Mouse (Mus musculus) liver, embryonic 15.5 days (tissue): Measurements from ENCODE around the gene Sprr4. TPM values are rescaled to one million over a fixed set of nuclear protein-coding genes. Genes with fewer than 3 reads are reported as not detected.
"Not testable (repeated sequence)": the region's sequence is repeated elsewhere in the genome, so short reads cannot be mapped to it uniquely, and the experiment has no call there.

ENCODE experiments used
- ATAC-seq: fragments of 200-750 bp; cut with Nextera tagmentation; 2 replicates; pipeline ENCODE4 v1.8.0; 2017; ENCODE audit warnings: moderate number of reproducible peaks, mild to moderate bottlenecking, moderate library complexity; ENCODE audit not compliant: insufficient read depth
- H3K27ac ChIP-seq: fragments of 300-500 bp; sonication (generic); replicated peaks from 2 replicates; pipeline ENCODE4 v1.5.1; 2015; ENCODE audit warnings: mild to moderate bottlenecking, inconsistent platforms
- H3K27me3 ChIP-seq: fragments of 300-500 bp; sonication (generic); 2 replicates; pipeline ENCODE4 v1.6.1; 2015; ENCODE audit warnings: mild to moderate bottlenecking, inconsistent platforms
- H3K36me3 ChIP-seq: fragments of 300-500 bp; sonication (generic); replicated peaks from 2 replicates; pipeline ENCODE4 v1.6.1; 2015; ENCODE audit warnings: moderate library complexity, mild to moderate bottlenecking, inconsistent platforms
- H3K4me1 ChIP-seq: fragments of 300-500 bp; sonication (generic); replicated peaks from 2 replicates; pipeline ENCODE4 v1.6.1; 2015; ENCODE audit warnings: inconsistent platforms
- H3K4me2 ChIP-seq: fragments of 300-500 bp; sonication (generic); 2 replicates; pipeline ENCODE4 v1.6.1; 2015; ENCODE audit warnings: moderate library complexity, mild to moderate bottlenecking, inconsistent platforms
- H3K4me3 ChIP-seq: fragments of 300-500 bp; sonication (generic); replicated peaks from 2 replicates; pipeline ENCODE4 v1.5.1; 2015; ENCODE audit warnings: mild to moderate bottlenecking, inconsistent platforms
- H3K9ac ChIP-seq: fragments of 300-500 bp; sonication (generic); 2 replicates; pipeline ENCODE4 v1.6.1; 2015; ENCODE audit warnings: moderate library complexity, mild to moderate bottlenecking, inconsistent platforms
- H3K9me3 ChIP-seq: fragments of 300-500 bp; sonication (generic); replicated peaks from 2 replicates; pipeline ENCODE4 v1.6.1; 2016; ENCODE audit warnings: inconsistent platforms
- WGBS: fragments of 180-500 bp; shearing (Covaris S2); methylation state at CpG from one replicate; pipeline ENCODE4 v1.1.7; 2015; ENCODE audit warnings: mixed read lengths; ENCODE audit not compliant: insufficient replicate concordance; 5-methylcytosine and 5-hydroxymethylcytosine counted together
- polyA plus RNA-seq: library from polyadenylated mRNA; unstranded; fragments of >200 nt; fragmentation: Nextera tagmentation; extraction: Ambion mirVana; gene quantifications from 2 replicates; pipeline ENCODE4 v1.2.1, GENCODE M21; 2015

The Sprr4 gene
- polyA plus RNA-seq = not detected in 2 replicates

DNA sequence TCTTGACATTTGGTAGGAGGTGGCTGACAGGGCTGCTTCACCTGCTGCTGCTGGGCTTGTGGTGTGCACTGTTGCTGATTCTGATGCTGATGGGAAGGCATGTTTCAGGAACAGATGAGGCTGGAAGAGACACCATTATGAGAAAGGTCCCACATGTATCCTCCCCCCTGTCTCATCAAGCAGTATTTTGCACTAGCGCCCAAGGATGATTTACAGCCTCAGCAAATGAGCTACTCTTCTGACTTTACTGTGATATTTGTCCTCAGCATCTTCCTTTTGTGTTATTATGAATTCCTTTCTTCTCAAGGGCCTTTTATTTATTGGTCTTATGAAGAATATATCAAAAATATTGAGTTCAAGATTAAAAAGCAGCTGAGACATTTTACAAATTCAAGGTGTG lies at the start of gene Sprr4:
Gene Sprr4, minus strand, starts transcription at position 101 of the 400 bp plus-strand sequence.
- Histone ChIP-seq H3K27me3 (no peaks in the 10 kb centered on the region), H3K4me3 (no peak within 1 kb of the TSS), H3K27ac (no peak within 1 kb of the TSS), H3K36me3 (no peaks in the 10 kb centered on the region), H3K4me1 (no peaks in the 10 kb centered on the region), H3K4me2 (no peak within 1 kb of the TSS), H3K9ac (no peak within 1 kb of the TSS), H3K9me3 (no peaks in the 10 kb centered on the region)
- no peak for ATAC-seq
- WGBS = 70% methylated on average over 1 of the region's 1 CpGs

DNA sequence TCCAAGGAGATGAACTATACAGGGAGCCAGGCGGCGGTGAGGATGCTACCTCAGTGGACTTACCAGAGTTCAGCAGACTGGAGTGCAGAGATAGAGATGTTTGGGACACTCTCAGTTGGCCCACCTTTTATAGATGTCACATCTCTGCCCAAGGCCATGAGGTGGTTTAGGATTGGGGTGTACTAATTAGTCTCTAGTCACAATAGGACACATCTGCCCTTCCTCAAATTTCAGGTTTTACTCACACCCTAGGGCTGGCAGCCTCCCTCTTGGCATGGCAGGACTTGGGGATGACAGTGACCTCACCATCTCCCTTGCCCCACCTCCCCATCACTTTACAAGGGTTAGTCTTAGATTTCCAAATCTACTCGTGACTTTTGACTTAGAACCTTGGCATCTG lies 34.1 kb upstream of the Sprr4 start, which contains the start of gene 2310046K23Rik:
Gene 2310046K23Rik, minus strand, starts transcription at position 101 of the 400 bp plus-strand sequence.
- Histone ChIP-seq H3K9ac (no peak within 1 kb of the TSS), H3K36me3 (no peaks in the 10 kb centered on the region), H3K4me1 (no peaks in the 10 kb centered on the region), H3K27me3 (no peaks in the 10 kb centered on the region), H3K27ac (no peak within 1 kb of the TSS), H3K4me3 (no peak within 1 kb of the TSS), H3K9me3 (no peaks in the 10 kb centered on the region), H3K4me2 (no peak within 1 kb of the TSS)
- WGBS = 70% methylated on average over 3 of the region's 3 CpGs
- no peak for ATAC-seq

DNA sequence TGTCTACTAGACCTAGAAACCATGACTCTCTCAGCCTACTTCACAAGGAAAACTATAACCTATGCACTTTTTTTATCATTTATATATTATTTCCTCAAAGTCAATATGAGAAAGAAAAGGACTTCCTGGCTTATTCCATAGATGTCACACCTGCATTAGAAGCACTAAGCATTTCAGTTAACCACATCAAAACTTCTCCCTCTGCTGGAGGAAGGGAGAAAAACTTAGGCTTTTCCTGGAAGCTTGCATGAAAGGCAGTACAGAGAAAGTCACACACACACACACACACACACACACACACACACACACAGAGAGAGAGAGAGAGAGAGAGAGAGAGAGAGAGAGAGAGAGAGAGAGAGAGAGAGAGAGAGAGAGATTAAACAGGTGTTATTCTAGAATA lies 12.0 kb upstream of the Sprr4 start:
- Histone ChIP-seq H3K27me3 (no peaks in the 10 kb centered on the region), H3K27ac (no peak overlapping the region), H3K4me1 (no peaks in the 10 kb centered on the region), H3K9ac (no peak overlapping the region), H3K36me3 (no peaks in the 10 kb centered on the region), H3K4me3 (no peak overlapping the region), H3K4me2 (no peak overlapping the region), H3K9me3 (no peaks in the 10 kb centered on the region)
- ATAC-seq = no peak

DNA sequence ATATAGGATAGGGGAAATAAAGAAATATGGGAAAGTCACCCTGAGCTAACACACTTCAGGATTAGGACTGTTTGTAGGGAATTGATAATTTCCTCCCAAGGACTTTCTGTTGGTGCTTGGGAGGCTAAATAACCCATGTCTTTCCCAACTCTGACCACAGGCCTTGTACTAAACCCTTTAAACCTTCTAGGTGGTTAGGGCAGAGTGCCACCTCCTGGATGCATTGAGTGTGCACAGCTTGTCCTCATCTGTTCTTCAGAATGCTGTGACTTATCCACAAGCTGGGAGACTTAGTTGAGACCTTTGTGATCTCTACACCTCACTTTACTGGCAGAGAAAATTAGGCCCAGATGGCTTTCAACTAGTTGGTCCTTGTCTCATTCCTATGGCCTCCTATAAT lies 10.5 kb upstream of the Sprr4 start:
- no peaks in the 10 kb centered on the region for H3K36me3 ChIP-seq
- no peaks in the 10 kb centered on the region for H3K4me1 ChIP-seq
- H3K9ac ChIP-seq = no peak overlapping the region
- no peaks in the 10 kb centered on the region for H3K27me3 ChIP-seq
- H3K9me3 ChIP-seq = no peaks in the 10 kb centered on the region
- ATAC-seq = no peak
- H3K4me2 ChIP-seq = no peak overlapping the region
- H3K27ac ChIP-seq = no peak overlapping the region
- no peak overlapping the region for H3K4me3 ChIP-seq

DNA sequence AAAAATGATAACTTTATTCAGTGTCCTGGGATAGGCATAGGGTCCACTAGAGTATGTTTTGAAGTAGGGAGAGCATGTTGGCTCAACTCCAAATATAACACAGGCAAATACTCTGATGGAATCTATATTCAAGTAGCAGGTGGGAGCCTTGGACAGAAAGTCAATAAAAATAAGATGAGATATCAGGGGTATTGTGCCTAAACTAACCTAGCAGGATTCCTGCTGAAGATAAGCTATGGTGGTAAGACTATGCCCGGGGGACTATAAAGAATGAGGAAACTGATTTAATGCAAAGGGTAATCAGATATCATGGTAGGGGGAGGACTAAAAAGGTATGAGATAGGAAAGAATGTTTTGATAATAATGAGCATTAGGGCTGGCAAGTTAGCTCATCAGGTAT lies 7.9 kb upstream of the Sprr4 start:
- no peak overlapping the region for H3K4me2 ChIP-seq
- 65% methylated on average over 1 of the region's 1 CpGs for WGBS
- no peaks in the 10 kb centered on the region for H3K9me3 ChIP-seq
- no peaks in the 10 kb centered on the region for H3K36me3 ChIP-seq
- H3K9ac ChIP-seq = no peak overlapping the region
- no peak overlapping the region for H3K4me3 ChIP-seq
- ATAC-seq = no peak
- H3K27me3 ChIP-seq = no peaks in the 10 kb centered on the region
- H3K27ac ChIP-seq = no peak overlapping the region
- no peaks in the 10 kb centered on the region for H3K4me1 ChIP-seq

DNA sequence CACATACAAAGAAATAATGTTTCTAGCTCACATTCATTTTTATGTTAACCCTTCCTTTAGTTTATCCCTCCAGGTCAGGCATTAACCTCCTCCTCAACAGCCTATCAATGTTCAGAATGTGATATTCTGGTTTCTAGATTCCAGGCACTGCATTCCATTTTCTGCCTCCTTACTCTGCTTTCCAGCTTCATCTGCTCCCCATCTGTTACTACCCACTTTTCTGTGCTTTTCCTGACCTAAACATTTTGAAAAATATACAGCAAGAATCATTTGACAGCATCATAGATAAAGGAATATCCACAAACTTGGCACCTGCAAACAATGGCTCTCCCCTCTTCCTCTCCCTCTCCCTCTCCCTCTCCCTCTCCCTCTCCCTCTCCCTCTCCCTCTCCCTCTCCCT lies 3.2 kb upstream of the Sprr4 start:
- H3K9ac ChIP-seq = no peak overlapping the region
- H3K36me3 ChIP-seq = no peaks in the 10 kb centered on the region
- H3K4me3 ChIP-seq = no peak overlapping the region
- H3K9me3 ChIP-seq = no peaks in the 10 kb centered on the region
- no peak for ATAC-seq
- no peaks in the 10 kb centered on the region for H3K4me1 ChIP-seq
- no peak overlapping the region for H3K4me2 ChIP-seq
- H3K27me3 ChIP-seq = no peaks in the 10 kb centered on the region
- H3K27ac ChIP-seq = no peak overlapping the region

DNA sequence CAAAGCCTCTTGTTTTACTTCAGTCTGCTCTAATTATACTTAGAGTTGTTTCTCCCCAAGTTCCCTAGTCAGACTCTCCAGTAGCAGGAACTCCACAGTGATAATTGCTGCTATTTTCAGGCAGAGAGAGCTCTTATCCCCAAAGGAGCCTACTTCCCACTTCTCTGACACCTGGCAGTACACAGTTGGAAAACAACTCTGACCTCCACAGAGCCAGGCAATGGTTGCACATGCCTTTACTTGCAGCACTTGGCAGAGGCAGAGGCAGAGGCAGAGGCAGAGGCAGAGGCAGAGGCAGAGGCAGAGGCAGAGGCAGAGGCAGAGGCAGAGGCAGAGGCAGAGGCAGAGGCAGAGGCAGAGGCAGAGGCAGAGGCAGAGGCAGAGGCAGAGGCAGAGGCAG lies 10.0 kb downstream of the Sprr4 start:
- H3K4me3 ChIP-seq, H3K4me1 ChIP-seq, H3K27ac ChIP-seq, H3K36me3 ChIP-seq, H3K9ac ChIP-seq, H3K4me2 ChIP-seq, ATAC-seq, H3K27me3 ChIP-seq, H3K9me3 ChIP-seq: not testable (repeated sequence)

DNA sequence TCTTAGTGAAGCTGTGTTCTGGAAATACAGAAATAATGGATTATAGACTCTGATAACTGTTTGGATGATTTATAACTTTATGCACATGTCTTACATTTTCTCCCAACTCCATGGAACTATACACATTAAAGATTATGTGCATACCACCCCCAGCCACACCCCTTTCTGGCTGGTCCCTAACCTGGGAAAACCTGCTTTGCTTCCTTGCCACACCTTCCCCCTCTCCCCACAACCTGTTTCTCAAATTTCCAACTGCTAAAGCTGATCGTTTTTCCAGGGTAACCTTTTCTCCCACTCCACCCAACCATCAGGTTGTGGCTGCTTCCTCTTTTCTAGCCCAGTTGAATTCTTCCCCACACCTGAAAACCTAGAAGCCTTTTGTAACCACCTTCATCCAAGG lies 14.0 kb downstream of the Sprr4 start:
- no peaks in the 10 kb centered on the region for H3K9me3 ChIP-seq
- no peaks in the 10 kb centered on the region for H3K27me3 ChIP-seq
- no peaks in the 10 kb centered on the region for H3K4me1 ChIP-seq
- WGBS = 10% methylated on average over 1 of the region's 1 CpGs
- H3K9ac ChIP-seq = no peak overlapping the region
- ATAC-seq = no peak
- no peaks in the 10 kb centered on the region for H3K36me3 ChIP-seq
- no peak overlapping the region for H3K4me3 ChIP-seq
- H3K4me2 ChIP-seq = no peak overlapping the region
- no peak overlapping the region for H3K27ac ChIP-seq

DNA sequence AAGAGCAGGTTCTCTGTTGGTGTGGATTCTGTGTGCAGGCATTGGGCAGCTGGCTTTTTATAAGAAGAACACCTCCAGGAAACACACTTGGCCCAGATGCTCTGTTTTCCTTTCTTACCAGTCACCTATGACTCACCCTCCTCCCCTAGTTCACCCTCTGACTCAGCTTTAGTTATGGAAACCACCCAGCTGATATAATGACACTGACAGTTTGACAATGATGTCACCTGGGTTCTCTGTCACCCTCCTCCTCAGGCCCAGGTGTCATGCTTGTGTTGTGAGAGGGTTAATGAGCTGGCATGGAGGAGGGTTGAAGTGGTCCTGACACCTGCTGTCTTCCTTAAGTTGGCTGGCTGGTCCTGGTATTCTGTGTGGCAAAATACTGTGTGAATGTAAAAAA lies 14.4 kb downstream of the Sprr4 start, which contains the start of gene Sprr1a:
Gene Sprr1a, minus strand, starts transcription at position 33 of the 400 bp plus-strand sequence.
- no peak for ATAC-seq

DNA sequence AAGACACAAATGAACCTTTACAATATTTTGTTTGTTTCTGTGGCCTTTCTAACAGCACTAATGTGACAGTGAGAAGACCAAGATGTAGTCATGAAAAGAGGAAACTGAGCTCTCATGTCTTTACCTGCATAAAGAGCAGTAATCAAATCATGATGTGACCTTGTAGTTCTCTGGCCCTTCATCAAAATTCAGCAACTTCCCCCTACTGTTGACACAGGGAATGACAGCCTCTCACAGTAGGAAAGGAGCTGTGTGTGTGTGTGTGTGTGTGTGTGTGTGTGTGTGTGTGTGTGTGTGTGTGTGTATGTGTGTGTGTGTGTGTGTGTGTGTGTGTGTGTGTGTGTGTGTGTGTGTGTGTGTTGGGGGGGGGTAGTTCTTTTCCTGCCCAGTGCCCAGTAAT lies 19.0 kb downstream of the Sprr4 start:
- H3K27ac ChIP-seq, H3K4me1 ChIP-seq, H3K9me3 ChIP-seq, H3K4me3 ChIP-seq, H3K9ac ChIP-seq, H3K27me3 ChIP-seq, ATAC-seq, H3K4me2 ChIP-seq, H3K36me3 ChIP-seq: not testable (repeated sequence)

More for the DNA sequence above, 14.4 kb downstream of the Sprr4 start, which contains the start of gene Sprr1a:
- no peak within 1 kb of the TSS for H3K9ac ChIP-seq
- H3K4me2 ChIP-seq = no peak within 1 kb of the TSS
- H3K4me3 ChIP-seq = no peak within 1 kb of the TSS
- no peaks in the 10 kb centered on the region for H3K4me1 ChIP-seq
- H3K27ac ChIP-seq = no peak within 1 kb of the TSS
- no peaks in the 10 kb centered on the region for H3K9me3 ChIP-seq
- H3K27me3 ChIP-seq = no peaks in the 10 kb centered on the region
- H3K36me3 ChIP-seq = no peaks in the 10 kb centered on the region

DNA sequence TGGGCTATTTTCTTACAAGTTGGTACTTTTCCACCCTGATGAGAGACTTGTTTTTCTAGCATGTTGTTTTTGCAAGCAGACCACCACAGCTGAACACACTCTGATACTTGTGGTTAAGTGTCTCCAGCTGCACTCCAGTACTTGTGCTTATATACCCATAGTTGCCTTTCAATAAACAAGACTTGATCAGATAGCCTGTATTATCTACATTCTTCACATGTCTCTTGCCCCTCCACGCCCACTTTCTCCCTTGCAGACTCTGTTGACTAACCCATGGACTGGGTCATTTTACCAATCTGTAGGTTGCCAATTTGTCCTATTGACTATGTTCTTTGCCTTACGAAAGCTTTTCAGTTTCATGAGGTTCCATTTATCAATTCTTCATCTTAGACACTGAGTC lies 30.2 kb downstream of the Sprr4 start:
- H3K9ac ChIP-seq = no peak overlapping the region
- ATAC-seq = no peak
- H3K4me1 ChIP-seq = no peaks in the 10 kb centered on the region
- no peaks in the 10 kb centered on the region for H3K36me3 ChIP-seq
- H3K9me3 ChIP-seq = no peaks in the 10 kb centered on the region
- no peak overlapping the region for H3K27ac ChIP-seq
- no peak overlapping the region for H3K4me3 ChIP-seq
- H3K27me3 ChIP-seq = no peaks in the 10 kb centered on the region
- no peak overlapping the region for H3K4me2 ChIP-seq
- WGBS = 49% methylated on average over 2 of the region's 2 CpGs

DNA sequence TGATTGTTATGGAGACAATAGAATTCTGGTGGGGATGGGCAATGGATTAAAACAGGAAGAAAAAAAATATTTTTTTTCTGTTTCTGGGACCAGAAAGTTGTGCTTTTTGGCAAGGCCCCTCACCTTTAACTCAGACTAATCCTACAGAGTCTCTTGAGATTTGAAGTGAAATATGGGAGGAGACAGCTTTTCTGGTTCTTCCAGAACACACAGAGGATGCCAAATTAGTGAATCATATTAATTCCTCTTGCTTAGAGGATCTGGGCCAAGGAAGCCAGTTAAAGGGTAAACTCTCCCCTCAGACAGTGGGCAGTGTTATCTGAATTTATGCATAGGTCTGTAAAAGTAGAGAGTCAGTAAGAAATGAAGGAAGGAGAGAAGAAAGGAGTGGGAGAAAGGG lies 32.9 kb downstream of the Sprr4 start:
- no peak overlapping the region for H3K4me3 ChIP-seq
- H3K27ac ChIP-seq = no peak overlapping the region
- no peak for ATAC-seq
- H3K4me2 ChIP-seq = no peak overlapping the region
- H3K4me1 ChIP-seq = no peaks in the 10 kb centered on the region
- H3K36me3 ChIP-seq = no peaks in the 10 kb centered on the region
- H3K27me3 ChIP-seq = no peaks in the 10 kb centered on the region
- no peaks in the 10 kb centered on the region for H3K9me3 ChIP-seq
- H3K9ac ChIP-seq = no peak overlapping the region

DNA sequence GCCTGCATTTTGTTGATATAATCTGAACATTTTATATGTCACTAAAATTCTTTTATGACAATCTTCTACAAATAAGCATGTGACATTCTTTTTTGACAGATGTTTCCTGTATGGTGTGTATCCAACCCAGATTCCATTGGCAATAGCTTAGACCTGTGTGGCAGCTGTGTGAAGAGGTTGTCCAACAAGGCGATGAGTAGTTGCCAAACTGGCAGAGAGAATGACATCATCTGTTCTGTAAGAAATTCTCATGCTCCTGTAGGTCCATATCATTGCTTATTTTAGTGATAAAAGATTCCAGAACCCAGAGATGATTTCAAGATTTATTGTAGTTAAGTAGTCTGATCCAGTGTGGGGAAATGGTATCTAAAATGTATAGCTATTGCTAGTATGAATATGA lies 33.7 kb downstream of the Sprr4 start:
- Histone ChIP-seq H3K4me2 (no peak overlapping the region), H3K36me3 (no peaks in the 10 kb centered on the region), H3K4me1 (no peaks in the 10 kb centered on the region), H3K9me3 (no peaks in the 10 kb centered on the region), H3K27me3 (no peaks in the 10 kb centered on the region), H3K4me3 (no peak overlapping the region), H3K27ac (no peak overlapping the region), H3K9ac (no peak overlapping the region)
- no peak for ATAC-seq
- 66% methylated on average over 1 of the region's 1 CpGs for WGBS
